Mouse (Mus musculus) liver, adult 2 months (tissue): ENCODE data around the gene Apobec2. TPM values are rescaled to one million over a fixed set of nuclear protein-coding genes. Genes with fewer than 3 reads are reported as not detected.

Experiments
- DNase-seq: peaks from one replicate; pipeline ENCODE4 v3.0.0-alpha.2; 2011; ENCODE audit warnings: low read depth, low spot score; ENCODE audit errors: extremely low read depth
- H3K27ac ChIP-seq: fragments of 200-500 bp; replicated peaks from 2 replicates; pipeline ENCODE4 v1.5.1; 2012; ENCODE audit warnings: low read depth, mild to moderate bottlenecking, control low read depth, inconsistent platforms, low read length; ENCODE audit not compliant: insufficient read depth
- H3K27me3 ChIP-seq: fragments of 200-500 bp; 2 replicates; pipeline ENCODE4 v1.6.1; 2012; ENCODE audit warnings: mild to moderate bottlenecking, moderate library complexity, low read length, inconsistent platforms; ENCODE audit not compliant: control insufficient read depth, insufficient read depth
- H3K36me3 ChIP-seq: fragments of 200-500 bp; 2 replicates; pipeline ENCODE4 v1.6.1; 2012; ENCODE audit warnings: low read length, inconsistent platforms; ENCODE audit not compliant: control insufficient read depth, insufficient read depth
- H3K4me1 ChIP-seq: fragments of 200-500 bp; 2 replicates; pipeline ENCODE4 v1.6.1; 2011; ENCODE audit warnings: low read length; ENCODE audit not compliant: control insufficient read depth, insufficient read depth
- H3K4me3 ChIP-seq: fragments of 200-500 bp; 2 replicates; pipeline ENCODE4 v1.5.1; 2011; ENCODE audit warnings: low read depth, mild to moderate bottlenecking, control low read depth, low read length, moderate library complexity; ENCODE audit not compliant: insufficient read depth
- H3K79me2 ChIP-seq: fragments of 200-500 bp; 2 replicates; pipeline ENCODE4 v1.6.1; 2012; ENCODE audit warnings: inconsistent platforms, mild to moderate bottlenecking, low read length, moderate library complexity; ENCODE audit not compliant: control insufficient read depth, insufficient read depth
- H3K9ac ChIP-seq: fragments of 200-500 bp; 2 replicates; pipeline ENCODE4 v1.6.1; 2012; ENCODE audit warnings: low read depth, mild to moderate bottlenecking, control low read depth, inconsistent platforms, low read length
- CTCF ChIP-seq: fragments of 200-500 bp; IDR thresholded peaks from 2 replicates; pipeline ENCODE4 v1.5.1; 2011; ENCODE audit warnings: low read depth, low read length, control low read depth
- POLR2A ChIP-seq: fragments of 200-500 bp; IDR thresholded peaks from 2 replicates; pipeline ENCODE4 v1.6.1; 2011; ENCODE audit warnings: low read length, control low read depth; ENCODE audit not compliant: insufficient read depth; ENCODE audit errors: extremely low read depth
- WGBS: fragments of 180-500 bp; shearing (Covaris S2); methylation state at CpG from one replicate; pipeline ENCODE4 v1.1.7; 2018; 5-methylcytosine and 5-hydroxymethylcytosine counted together
- polyA plus RNA-seq: library from polyadenylated mRNA; depleted of rRNA; stranded (reverse); fragments of >200 nt; gene quantifications from 2 replicates; pipeline ENCODE4 v1.2.3, GENCODE M21; 2012
- total RNA-seq: library from RNA; depleted of rRNA; stranded (reverse); fragments of >200 nt; gene quantifications from 2 replicates; pipeline ENCODE4 v1.2.3, GENCODE M21; 2014

Gene Apobec2
- total and polyA plus RNA-seq, 2 experiments = 0.28 TPM; not detected in 1

DNA sequence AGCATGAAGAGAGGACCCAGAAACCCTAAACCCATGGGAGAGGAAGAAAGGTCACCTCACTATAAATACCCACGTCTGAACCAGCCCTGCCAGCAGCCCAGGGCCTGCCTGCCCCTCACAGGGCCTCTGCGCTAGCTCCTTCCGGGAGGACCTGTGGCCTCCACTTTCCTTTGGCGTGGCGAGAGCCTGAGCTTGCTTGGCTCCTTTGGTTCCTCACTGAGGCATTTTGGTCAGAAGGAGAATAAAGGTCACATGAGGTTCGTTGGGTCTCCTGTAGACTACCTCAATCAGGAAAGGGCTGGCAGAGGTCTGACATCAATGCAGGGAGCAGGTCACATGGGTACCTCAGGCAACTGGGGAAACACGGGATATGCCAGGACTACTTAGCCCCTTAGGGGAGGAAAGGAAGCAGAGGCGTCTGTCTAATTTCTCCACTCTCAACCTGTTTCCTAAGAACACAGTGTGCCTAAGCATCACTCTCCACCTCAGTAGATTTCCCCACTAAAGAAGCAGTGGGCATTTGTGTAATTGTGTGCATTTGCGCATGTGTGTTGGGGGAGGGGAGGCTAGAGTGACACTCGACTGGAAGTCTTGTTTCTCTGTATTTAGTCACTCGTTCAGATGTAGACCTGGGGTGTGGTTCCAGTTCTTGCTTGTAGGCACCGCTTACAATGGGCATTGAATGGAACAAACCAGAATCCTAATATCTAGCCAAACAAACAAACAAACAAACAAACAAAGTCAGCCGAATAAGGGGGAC, 5.6 kb downstream of the Apobec2 start:
- no peak overlapping the region for H3K27ac ChIP-seq
- 83% methylated on average over 13 of the region's 13 CpGs for WGBS
- DNase-seq = no peak
- H3K27me3 ChIP-seq = no peaks in the 10 kb centered on the region
- H3K4me3 ChIP-seq = no peak overlapping the region
- no peaks in the 10 kb centered on the region for H3K4me1 ChIP-seq
- H3K79me2 ChIP-seq = no peaks in the 10 kb centered on the region
- no peaks in the 10 kb centered on the region for H3K36me3 ChIP-seq
- H3K9ac ChIP-seq = no peak overlapping the region
- no peak for TF ChIP-seq CTCF

- Histone ChIP-seq H3K27ac (no peak overlapping the region), H3K9ac (no peak overlapping the region), H3K36me3 (no peaks in the 10 kb centered on the region), H3K79me2 (no peaks in the 10 kb centered on the region), H3K27me3 (no peaks in the 10 kb centered on the region), H3K4me3 (no peak overlapping the region), H3K4me1 (no peaks in the 10 kb centered on the region)
- no peak for TF ChIP-seq POLR2A
- no peak for TF ChIP-seq CTCF
- DNase-seq = no peak
- WGBS = 51% methylated on average over 9 of the region's 9 CpGs
Observed at GRCm38 (mm10) chr17:48425823-48426612, 6.7 kb downstream of the Apobec2 start.

DNA sequence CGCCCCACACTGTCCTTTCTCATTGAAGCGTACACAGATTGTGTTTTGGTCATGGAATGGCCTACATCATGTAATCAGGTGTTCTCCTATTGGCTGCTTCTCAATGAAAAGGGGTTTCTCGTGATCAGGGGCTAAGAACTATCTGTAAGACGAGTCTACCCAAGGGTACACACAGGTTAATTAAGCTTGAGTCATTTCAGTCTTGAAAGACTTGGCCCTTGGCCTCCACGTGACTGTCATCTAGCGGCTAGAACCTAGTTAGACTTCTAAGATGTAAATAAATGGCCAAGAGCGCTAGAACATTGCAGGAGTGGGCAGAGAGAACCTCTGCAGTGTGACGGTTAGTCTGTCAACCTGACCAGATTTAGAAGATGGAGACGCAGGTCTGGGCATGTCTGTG, 8.5 kb downstream of the Apobec2 start:
- no peaks in the 10 kb centered on the region for H3K4me1 ChIP-seq
- no peak for DNase-seq

DNA sequence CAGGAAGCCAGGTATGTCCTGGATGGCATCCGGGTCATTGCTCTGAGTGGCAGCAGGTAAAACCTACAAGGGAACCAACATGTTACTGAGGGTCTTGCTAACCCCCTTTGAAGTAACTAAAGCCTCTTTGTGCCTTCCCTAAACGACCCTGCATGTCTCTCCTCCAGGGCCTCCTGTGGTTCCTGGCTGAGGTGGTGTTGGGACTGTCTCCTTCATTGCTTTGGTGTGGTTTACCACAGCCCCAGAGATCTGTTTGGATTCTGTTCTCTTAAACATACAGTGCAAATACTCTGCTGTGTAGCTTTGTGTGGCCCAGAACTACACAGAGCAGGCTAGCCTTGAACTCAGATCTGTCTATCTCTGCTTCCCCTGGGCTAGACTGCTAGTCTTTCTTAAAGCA, 13.2 kb downstream of the Apobec2 start:
- Histone ChIP-seq H3K36me3 (peaks cover 22% of the 10 kb centered on the region), H3K27ac (no peak overlapping the region), H3K4me1 (peaks cover 6% of the 10 kb centered on the region), H3K79me2 (no peaks in the 10 kb centered on the region), H3K9ac (no peak overlapping the region), H3K27me3 (no peaks in the 10 kb centered on the region), H3K4me3 (no peak overlapping the region)
- 75% methylated on average over 2 of the region's 2 CpGs for WGBS
- TF ChIP-seq CTCF (no peak), POLR2A (no peak)
- no peak for DNase-seq

More for the DNA sequence above, 8.5 kb downstream of the Apobec2 start:
- Histone ChIP-seq H3K27ac (no peak overlapping the region), H3K79me2 (no peaks in the 10 kb centered on the region), H3K36me3 (no peaks in the 10 kb centered on the region), H3K4me3 (no peak overlapping the region), H3K9ac (no peak overlapping the region), H3K27me3 (no peaks in the 10 kb centered on the region)
- WGBS = 95% methylated on average over 9 of the region's 9 CpGs
- TF ChIP-seq POLR2A (no peak), CTCF (no peak)

- TF ChIP-seq CTCF (no peak), POLR2A (no peak)
- H3K4me3 ChIP-seq = 0 out of 2 replicates have a peak overlapping the region, but pooled peaks have one; percentile 13
- no peaks in the 10 kb centered on the region for H3K27me3 ChIP-seq
- WGBS = 86% methylated on average over 1 of the region's 1 CpGs
- H3K27ac ChIP-seq = no peak overlapping the region; the same call in 1 of the 2 replicates
- H3K79me2 ChIP-seq = no peaks in the 10 kb centered on the region
- no peak overlapping the region for H3K9ac ChIP-seq
- H3K4me1 ChIP-seq = peaks cover 6% of the 10 kb centered on the region
- H3K36me3 ChIP-seq = peaks cover 22% of the 10 kb centered on the region
- no peak for DNase-seq
Observed at GRCm38 (mm10) chr17:48418781-48419180, 13.9 kb downstream of the Apobec2 start.
